Mouse (Mus musculus) stomach, postnatal 0 days (tissue): ENCODE data around the gene Unc13a. TPM values are rescaled to one million over a fixed set of nuclear protein-coding genes. Genes with fewer than 3 reads are reported as not detected.
"Not testable (repeated sequence)": the region's sequence is repeated elsewhere in the genome, so short reads cannot be mapped to it uniquely, and the experiment has no call there.

Experiments used
- ATAC-seq: fragments of 200-750 bp; cut with Nextera tagmentation; 2 replicates; pipeline ENCODE4 v1.8.0; 2017; ENCODE audit not compliant: low FRiP score, low TSS enrichment
- DNase-seq: peaks from one replicate; pipeline ENCODE4 v3.0.0-alpha.2; 2016; ENCODE audit warnings: low spot score
- H3K27ac ChIP-seq: fragments of 300-500 bp; sonication (generic); replicated peaks from 2 replicates; pipeline ENCODE4 v1.5.1; 2014; ENCODE audit warnings: mild to moderate bottlenecking, control low read depth
- H3K27me3 ChIP-seq: fragments of 300-500 bp; sonication (generic); 2 replicates; pipeline ENCODE4 v1.6.1; 2014; ENCODE audit warnings: low read length; ENCODE audit not compliant: control insufficient read depth, insufficient read depth
- H3K36me3 ChIP-seq: fragments of 300-500 bp; sonication (generic); 2 replicates; pipeline ENCODE4 v1.6.1; 2014; ENCODE audit warnings: low read length, mixed read lengths; ENCODE audit not compliant: control insufficient read depth, insufficient read depth
- H3K4me1 ChIP-seq: fragments of 300-500 bp; sonication (generic); replicated peaks from 2 replicates; pipeline ENCODE4 v1.6.1; 2014; ENCODE audit warnings: antibody characterized with exemption; ENCODE audit not compliant: control insufficient read depth, insufficient read depth
- H3K4me2 ChIP-seq: fragments of 300-500 bp; sonication (generic); replicated peaks from 2 replicates; pipeline ENCODE4 v1.6.1; 2014; ENCODE audit warnings: low read depth, mild to moderate bottlenecking, control low read depth, moderate library complexity
- H3K4me3 ChIP-seq: fragments of 300-500 bp; sonication (generic); 2 replicates; pipeline ENCODE4 v1.5.1; 2014; ENCODE audit warnings: low read depth, low read length, control low read depth
- H3K9ac ChIP-seq: fragments of 300-500 bp; sonication (generic); 2 replicates; pipeline ENCODE4 v1.6.1; 2014; ENCODE audit warnings: mild to moderate bottlenecking, low read length, control low read depth, mixed read lengths
- H3K9me3 ChIP-seq: fragments of 300-500 bp; sonication (generic); 2 replicates; pipeline ENCODE4 v1.6.1; 2016; ENCODE audit warnings: low read length; ENCODE audit not compliant: control insufficient read depth
- CTCF ChIP-seq: IDR thresholded peaks from 2 replicates; pipeline ENCODE4 v1.5.1; 2016; ENCODE audit warnings: antibody characterized with exemption, low read depth, mild to moderate bottlenecking, moderate library complexity
- EP300 ChIP-seq: optimal IDR thresholded peaks from 2 replicates; pipeline ENCODE3; 2016; ENCODE audit warnings: antibody characterized with exemption
- WGBS: fragments of 180-500 bp; shearing (Covaris S2); extraction: QIAGEN DNeasy Blood & Tissue Kit; methylation state at CpG from one replicate; pipeline ENCODE4 v1.1.7; 2014; 5-methylcytosine and 5-hydroxymethylcytosine counted together
- polyA plus RNA-seq: library from polyadenylated mRNA; unstranded; fragments of >200 nt; fragmentation: Nextera tagmentation; extraction: Ambion mirVana; gene quantifications from 2 replicates; pipeline ENCODE4 v1.2.1, GENCODE M21; 2015

Unc13a gene
- polyA plus RNA-seq, 1 experiment from 2014 or later = 0.46 TPM

DNA sequence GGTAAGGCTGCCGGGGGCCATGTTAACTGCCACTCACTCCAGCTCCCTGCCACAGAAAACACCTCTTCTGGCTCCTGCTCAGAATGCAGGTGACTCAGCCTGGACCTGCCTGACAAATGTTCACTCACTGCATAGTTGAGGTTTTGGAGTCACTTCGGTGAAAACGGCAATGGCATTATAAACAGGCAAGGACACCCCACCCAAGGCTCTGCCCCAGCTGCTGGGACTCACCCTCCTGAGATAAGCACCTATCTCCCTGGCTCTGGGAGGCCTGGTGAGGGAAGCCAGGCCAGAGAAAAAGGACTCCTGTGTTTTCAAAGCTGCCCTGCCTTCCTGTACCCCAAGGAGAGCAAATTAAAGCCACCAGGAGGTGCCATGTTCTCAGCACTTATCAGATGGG, 31.4 kb upstream of the Unc13a start:
- Histone ChIP-seq H3K27ac (peak overlapping the region; percentile 86), H3K9ac (no peak overlapping the region), H3K4me3 (no peak overlapping the region), H3K4me1 (no peaks in the 10 kb centered on the region; the same call in 1 of the 2 replicates), H3K9me3 (no peaks in the 10 kb centered on the region), H3K36me3 (no peaks in the 10 kb centered on the region), H3K4me2 (no peak overlapping the region), H3K27me3 (no peaks in the 10 kb centered on the region)
- peak; percentile 25; the same call in 1 of the 2 replicates for TF ChIP-seq CTCF
- TF ChIP-seq EP300 = no peak
- peak; percentile 75 for DNase-seq
- peak; percentile 73 for ATAC-seq
- 35% methylated on average over 3 of the region's 3 CpGs for WGBS

DNA sequence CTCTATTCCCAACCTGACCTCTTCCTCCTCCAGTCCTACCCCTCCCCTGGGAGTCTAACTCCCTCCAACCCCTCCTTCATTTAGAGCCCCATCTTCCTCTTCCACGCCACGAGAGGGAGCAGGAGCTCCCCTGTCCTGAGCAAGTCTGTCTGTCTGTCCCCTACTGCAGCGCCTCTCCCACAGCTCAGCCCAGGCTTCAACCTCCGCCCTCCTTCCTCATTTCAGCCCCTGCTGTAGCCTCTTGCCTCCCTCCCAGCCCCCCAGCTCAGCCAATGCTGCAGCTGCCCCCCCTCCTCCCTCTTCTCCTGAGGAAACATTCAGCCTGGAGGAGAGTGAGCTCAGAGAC, 30.5 kb upstream of the Unc13a start:
- WGBS = 18% methylated on average over 4 of the region's 4 CpGs
- 0 out of 2 replicates have a peak overlapping the region, but pooled peaks have one; percentile 3 for H3K9ac ChIP-seq
- no peaks in the 10 kb centered on the region for H3K9me3 ChIP-seq
- H3K4me2 ChIP-seq = peak overlapping the region; percentile 23; the same call in 1 of the 2 replicates
- H3K4me3 ChIP-seq = peak overlapping the region; percentile 45; the same call in 1 of the 2 replicates
- no peak for TF ChIP-seq EP300
- peak; percentile 61 for TF ChIP-seq CTCF
- H3K36me3 ChIP-seq = no peaks in the 10 kb centered on the region
- no peak for DNase-seq
- H3K27me3 ChIP-seq = no peaks in the 10 kb centered on the region
- H3K4me1 ChIP-seq = no peaks in the 10 kb centered on the region; the same call in 1 of the 2 replicates
- ATAC-seq = peak; percentile 44
- peak overlapping the region; percentile 86 for H3K27ac ChIP-seq

DNA sequence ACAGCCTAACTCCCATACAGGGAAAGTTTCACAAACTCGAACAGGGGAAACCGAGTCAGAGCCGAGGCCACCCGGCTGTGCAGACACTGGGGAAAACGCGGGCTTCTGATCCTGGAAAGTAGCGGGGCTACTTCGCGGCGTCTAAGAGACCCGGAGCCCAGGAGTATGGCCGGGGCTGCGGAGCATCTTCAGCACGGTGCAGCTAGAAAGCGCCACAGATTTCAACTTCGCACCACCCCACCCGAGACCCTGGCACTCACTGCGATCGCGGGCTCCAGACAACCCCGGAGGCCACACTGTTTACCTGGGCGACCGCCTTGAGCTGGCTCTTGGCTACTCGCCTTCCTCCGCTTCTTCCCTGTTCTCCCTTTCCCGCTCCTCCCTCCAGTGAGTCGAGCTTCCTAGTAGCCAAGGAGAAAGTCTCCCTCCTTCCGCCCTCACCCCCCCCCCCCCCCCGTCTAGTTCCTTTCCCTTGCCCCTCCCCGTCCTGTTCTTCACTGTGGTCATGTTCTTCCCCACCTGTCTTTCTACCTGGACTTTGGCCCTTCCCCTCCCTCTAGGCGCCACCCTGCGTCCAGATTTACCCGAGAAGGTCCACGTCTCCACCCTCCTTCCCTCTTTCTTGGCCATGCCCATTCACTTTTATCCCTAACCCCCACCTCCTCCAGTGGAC, 30.0 kb upstream of the Unc13a start, which contains the start of gene B3gnt3:
Gene B3gnt3, minus strand, starts transcription at position 376 of the 673 bp plus-strand sequence.
- peak within 1 kb of the TSS; percentile 58 for H3K4me2 ChIP-seq
- DNase-seq (peak; percentile 87), ATAC-seq (peak; percentile 70)
- no peak for TF ChIP-seq EP300
- WGBS = 14% methylated on average over 28 of the region's 34 CpGs
- no peaks in the 10 kb centered on the region for H3K9me3 ChIP-seq
- no peaks in the 10 kb centered on the region for H3K27me3 ChIP-seq
- H3K36me3 ChIP-seq = no peaks in the 10 kb centered on the region
- H3K27ac ChIP-seq = peak within 1 kb of the TSS; percentile 86
- H3K4me3 ChIP-seq = peak within 1 kb of the TSS; percentile 45
- peak within 1 kb of the TSS; percentile 61 for H3K9ac ChIP-seq
- no peaks in the 10 kb centered on the region; the same call in 1 of the 2 replicates for H3K4me1 ChIP-seq

DNA sequence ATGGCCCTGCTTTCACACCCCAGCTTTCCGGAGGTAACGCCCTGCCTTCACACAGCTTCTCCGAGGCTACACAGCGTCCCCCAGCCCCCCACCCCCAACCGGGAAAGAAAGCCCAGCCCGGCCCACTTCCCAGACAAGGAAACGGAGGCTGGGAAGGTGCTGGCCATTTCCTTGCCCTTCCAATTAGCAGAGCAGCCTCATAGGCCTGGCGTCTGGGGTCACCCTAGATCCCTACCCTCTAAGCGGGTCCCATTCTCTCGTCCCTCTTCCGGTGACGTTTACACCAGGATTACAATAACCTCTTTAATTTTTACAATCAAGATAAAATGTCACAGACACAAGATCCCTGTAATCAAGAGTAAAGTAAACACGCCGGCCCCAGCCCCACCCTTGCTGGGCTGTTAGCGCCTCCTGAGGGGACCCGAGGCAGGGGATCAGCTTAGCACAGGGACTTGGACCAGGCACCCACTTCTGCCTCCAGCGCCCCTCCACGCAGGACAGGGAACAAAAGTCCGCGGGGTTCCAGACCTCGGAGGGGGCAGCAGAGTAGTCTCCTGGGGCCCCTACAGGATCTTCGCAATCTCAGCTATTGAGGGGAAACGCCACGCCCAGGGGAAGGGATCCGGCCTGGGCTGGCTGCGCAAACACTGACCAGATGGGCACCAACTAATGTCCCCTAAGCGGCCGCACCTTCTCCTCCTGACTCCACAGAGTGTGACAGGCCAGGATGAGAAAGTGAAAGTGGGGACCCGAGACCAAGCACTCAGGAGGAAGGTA, 29.1 kb upstream of the Unc13a start:
- H3K27me3 ChIP-seq = no peaks in the 10 kb centered on the region
- no peaks in the 10 kb centered on the region for H3K36me3 ChIP-seq
- TF ChIP-seq EP300 (no peak), CTCF (no peak)
- H3K4me3 ChIP-seq = peak overlapping the region; percentile 45
- peak overlapping the region; percentile 61 for H3K9ac ChIP-seq
- peak; percentile 66 for DNase-seq
- no peaks in the 10 kb centered on the region; the same call in 1 of the 2 replicates for H3K4me1 ChIP-seq
- ATAC-seq = peak; percentile 53
- 6% methylated on average over 29 of the region's 29 CpGs for WGBS
- H3K27ac ChIP-seq = peak overlapping the region; percentile 79
- H3K9me3 ChIP-seq = no peaks in the 10 kb centered on the region
- peak overlapping the region; percentile 58 for H3K4me2 ChIP-seq

DNA sequence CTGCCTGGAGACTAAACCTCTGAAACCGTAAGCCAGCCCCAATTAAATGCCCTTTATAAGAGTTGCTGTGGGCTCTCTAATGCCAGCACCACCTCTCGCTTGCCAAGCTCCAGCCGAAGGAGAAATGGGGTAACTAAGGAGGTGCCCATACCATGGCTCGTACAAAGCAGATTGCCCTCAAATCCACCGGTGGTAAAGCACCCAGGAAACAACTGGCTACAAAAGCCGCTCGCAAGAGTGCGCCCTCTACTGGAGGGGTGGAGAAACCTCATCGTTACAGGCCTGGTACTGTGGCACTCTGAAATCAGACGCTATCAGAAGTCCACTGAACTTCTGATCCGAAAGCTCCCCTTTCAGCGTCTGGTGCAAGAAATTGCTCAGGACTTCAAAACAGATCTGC, 23.9 kb upstream of the Unc13a start:
- peaks cover 12% of the 10 kb centered on the region; the same call in 1 of the 2 replicates for H3K27me3 ChIP-seq
- H3K4me1 ChIP-seq, ATAC-seq, H3K4me3 ChIP-seq, H3K4me2 ChIP-seq, H3K9ac ChIP-seq, H3K36me3 ChIP-seq, H3K9me3 ChIP-seq, H3K27ac ChIP-seq, DNase-seq: not testable (repeated sequence)
- peak; percentile 57 for TF ChIP-seq CTCF
- 68% methylated on average over 12 of the region's 12 CpGs for WGBS
